Mouse (Mus musculus) stomach, adult 2 months (tissue): ENCODE measurements around the gene Git1. TPM values are rescaled to one million over a fixed set of nuclear protein-coding genes. Genes with fewer than 3 reads are reported as not detected.

Experiments
- polyA plus RNA-seq: library from polyadenylated mRNA; depleted of rRNA; stranded (reverse); fragments of >200 nt; gene quantifications from 2 replicates; pipeline ENCODE4 v1.2.3, GENCODE M21; 2012; rRNA removed

Git1 gene
- polyA plus RNA-seq: 39.0 and 39.7 TPM in 2 replicates

DNA sequence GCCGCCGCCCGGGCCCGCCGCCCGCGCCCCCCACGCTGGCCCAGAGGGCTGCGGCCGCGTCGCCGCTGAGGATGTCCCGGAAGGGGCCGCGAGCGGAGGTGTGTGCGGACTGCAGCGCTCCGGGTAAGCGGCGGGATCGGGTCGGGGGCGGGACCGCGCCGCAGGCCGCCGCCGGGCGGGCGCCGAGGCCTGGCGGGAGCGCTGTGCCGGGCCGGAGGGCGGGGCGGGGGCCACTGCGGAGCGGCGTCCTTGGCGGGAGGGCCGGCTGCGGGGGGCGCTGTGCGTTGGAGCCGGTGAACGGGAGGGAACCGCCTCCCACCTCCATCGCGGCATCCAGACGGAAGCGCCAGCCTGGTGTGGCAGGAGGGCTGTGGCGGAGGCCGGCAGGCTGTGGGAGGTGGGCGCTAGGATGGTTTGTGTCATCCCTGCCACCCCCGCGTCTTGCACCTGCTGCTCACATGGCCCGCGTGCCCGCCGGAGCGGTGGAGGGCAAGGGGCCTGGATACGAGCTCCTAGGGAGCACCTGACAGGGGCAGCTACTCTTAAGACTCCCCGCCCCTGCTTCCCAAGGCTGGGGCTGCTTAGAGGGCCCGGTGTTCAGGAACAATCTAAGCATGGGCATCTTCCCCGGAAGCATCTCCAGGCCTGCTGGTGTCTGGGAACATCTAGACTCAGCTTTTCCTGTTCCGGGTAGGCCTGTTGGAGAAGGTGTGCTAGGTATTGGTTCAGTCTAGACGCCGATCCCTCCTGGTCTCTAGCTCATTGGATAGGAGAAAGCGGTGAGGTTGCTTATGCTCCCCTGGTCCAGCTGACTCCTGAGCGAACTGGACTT lies at the start of gene Git1:
TSS of gene Git1 (plus strand) at position 51 of the 832 bp plus-strand sequence.

DNA sequence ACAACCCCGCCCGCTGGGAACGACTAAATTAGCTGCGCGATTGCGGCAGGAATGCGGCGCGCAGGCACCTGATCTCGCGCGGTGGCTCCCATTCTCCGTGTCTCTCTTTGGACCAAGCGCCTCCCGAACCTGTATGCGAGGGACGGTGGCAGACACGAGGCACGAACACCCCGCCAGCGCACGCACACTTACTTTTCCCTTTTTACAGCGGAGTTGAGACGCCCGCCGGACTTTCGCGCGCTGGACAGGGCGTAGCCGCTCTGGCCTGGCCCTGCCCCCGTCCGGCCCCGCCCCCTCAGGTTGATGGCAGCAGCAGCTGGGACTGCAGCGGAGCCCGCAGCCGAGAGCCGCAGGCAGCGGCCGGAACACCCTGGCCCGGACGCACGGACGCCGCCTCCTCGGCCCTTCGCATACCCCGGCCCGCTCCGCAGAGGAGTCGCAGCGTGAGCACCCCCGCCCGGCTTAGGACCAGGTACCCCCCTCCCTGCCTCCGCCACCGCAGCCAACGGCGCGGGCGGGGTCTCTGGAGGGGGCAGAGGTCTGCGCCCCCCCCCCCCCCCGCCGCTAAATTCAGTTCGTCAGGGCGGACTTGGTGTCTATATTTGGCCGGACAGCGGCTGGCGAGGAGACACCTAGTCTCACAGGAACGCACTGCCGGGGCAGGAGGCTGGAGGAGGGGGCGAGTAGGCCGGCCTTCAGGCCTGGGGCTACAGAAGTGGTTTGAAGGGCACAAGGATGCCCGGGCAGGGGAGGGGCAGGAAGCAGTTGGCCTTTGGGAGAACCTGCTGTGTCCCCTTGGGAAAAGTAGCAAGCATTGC lies 30.9 kb upstream of the Git1 start, which contains the start of gene Coro6:
TSS of gene Coro6 (plus strand) at position 129 of the 818 bp plus-strand sequence.

DNA sequence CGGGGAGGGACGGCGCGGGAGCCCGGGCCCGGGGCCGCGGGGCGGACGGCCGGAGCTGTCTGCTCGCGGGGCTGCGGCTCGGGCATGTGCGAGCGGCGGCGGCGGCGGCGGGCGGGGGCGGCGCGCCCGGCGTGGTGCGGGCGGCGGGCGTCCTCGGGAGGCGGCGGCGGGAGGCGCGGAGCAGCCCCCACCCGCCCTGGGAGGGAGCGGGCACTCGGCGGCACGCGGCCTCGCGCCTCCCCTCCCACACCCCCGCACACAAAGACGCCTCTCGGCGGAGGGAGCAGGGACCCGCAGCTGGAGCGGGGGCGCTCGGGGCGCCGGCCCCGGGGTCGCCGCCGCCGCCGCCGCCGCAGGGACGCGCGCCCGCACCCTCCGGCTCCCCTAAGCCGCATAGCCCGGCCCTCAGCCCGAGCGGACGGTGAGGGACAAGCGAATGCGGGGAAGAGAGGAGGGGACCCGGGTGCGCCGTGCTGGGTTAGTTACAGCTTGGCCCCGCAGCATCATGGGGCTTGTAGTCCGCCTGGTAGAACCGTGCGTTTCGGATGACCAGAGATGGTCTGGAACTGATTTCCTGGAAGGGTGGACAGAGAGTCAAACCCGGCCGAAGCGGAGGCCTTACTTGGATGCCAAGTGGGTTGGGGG lies 3.6 kb upstream of the Git1 start, which contains the start of gene Ankrd13b:
TSS of gene Ankrd13b (minus strand) at position 88 of the 645 bp plus-strand sequence.

DNA sequence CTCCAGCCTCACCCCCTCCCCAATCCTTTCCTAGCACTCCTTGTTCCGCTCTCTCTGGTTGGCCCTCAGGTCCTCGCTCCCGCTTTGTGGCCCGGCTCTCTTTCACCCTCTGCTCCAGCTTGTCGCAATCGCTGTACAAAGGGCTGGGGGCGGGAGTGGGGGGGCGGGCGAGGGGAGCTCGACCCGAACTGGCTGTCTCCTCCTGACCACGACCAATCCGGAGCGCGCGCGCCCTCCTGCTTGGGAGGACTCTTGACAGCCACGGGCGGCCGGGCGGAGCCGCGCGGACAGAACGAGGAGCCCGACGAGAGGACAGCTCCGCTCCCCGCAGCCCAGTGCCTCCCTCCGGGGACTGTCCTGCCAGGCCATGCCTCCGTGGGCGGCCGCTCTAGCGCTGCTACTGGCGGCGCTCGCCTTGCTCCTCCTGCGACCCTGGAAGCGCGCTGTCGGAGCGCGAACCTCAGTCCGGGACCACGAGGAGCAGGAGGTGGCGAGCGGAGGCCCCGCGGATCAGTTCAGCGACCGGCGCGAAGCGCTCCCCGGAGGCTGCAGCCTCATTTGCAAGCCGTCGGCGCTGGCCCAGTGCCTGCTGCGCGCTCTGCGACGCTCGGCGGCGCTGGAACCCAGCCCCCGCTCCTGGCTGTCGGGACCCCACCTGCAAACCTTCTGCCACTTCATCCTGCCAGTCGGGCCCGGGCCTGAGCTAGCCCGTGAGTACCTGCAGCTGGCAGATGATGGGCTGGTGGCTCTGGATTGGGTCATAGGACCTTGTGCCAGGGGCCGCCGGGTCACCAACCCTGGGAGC lies 21.7 kb downstream of the Git1 start, which contains the start of gene Abhd15:
TSS of gene Abhd15 (plus strand) at position 290 of the 805 bp plus-strand sequence.

DNA sequence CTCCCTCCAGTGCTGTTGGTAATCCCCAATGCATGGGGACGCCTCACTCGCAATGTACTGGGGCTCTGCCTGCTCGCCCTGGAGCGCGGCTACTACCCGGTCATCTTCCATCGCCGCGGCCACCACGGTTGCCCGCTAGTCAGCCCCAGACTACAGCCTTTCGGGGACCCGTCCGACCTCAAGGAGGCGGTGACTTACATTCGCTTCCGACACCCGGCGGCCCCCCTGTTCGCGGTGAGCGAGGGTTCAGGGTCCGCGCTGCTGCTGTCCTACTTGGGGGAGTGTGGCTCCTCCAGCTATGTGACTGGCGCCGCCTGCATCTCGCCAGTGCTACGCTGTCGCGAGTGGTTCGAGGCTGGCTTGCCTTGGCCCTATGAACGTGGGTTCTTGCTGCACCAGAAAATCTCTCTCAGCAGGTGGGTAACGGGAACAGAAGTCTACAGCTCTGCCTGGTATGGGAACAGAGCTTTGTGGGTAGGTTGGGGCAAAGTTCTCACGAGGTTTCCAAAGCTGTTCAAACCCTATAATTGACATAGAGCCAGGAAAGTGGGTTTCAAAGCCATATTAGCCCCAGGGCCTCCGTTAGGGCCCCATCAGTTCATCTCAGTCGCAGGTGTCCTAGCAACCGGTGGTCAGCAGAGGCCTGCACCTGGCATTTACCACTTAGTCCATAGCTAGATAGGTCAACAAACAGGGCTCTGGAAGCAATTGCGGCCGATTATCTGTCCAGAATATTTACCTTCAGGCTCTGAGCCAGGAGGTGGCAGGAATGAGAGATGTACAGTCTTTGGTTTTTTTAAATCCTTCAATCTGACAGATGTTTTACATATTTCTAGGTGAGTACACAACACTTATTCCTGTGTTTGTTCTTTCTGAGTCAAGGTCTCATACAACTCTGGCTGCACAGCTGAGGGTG lies 22.5 kb downstream of the Git1 start, which contains the start of gene Trp53i13:
TSS of gene Trp53i13 (minus strand) at position 344 of the 916 bp plus-strand sequence.

DNA sequence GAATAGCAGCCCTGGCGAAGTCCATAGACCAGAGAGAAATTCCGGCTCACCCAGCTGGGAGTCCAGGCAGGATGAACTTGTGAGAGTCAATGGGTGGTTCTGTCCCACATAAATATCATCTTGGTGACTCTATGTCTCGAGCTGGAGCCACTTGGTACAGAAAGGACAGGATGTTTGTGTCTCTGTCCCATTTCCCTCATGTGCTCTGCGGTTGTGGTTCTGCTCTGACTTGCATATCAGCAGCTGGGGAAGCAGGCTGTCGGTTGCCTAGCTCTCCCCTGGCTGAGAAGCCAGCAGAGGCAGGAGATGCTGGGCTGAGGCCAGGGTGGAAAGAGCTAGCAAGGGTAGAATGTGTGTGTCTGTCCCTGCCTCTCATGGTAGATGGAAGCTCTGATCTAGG lies 25.7 kb downstream of the Git1 start, which contains the start of gene Gm10392:
TSS of gene Gm10392 (minus strand) at position 156 of the 400 bp plus-strand sequence.

Other genes with a start within 250 kb of the Git1 start
- gene Coro6, start 31.2 kb upstream of the Git1 start, polyA plus RNA-seq: 3.1 and 5.0 TPM in 2 replicates
- gene Ankrd13b, start 3.9 kb upstream of the Git1 start, polyA plus RNA-seq: 16.4 and 19.9 TPM in 2 replicates
- gene Abhd15, start 21.6 kb downstream of the Git1 start, polyA plus RNA-seq: 0.57 and 1.5 TPM in 2 replicates
- gene Trp53i13, start 22.4 kb downstream of the Git1 start, polyA plus RNA-seq: 13.9 and 21.6 TPM in 2 replicates
- not detected in 2 replicates for gene Gm10392, start 25.6 kb downstream of the Git1 start, polyA plus RNA-seq
- gene Taok1, start 114.3 kb downstream of the Git1 start, polyA plus RNA-seq: 0.57 and 0.80 TPM in 2 replicates
- gene Nufip2, start 192.6 kb downstream of the Git1 start, polyA plus RNA-seq: 3.7 and 4.9 TPM in 2 replicates
- not detected in 2 replicates for gene Cryba1, start 231.7 kb downstream of the Git1 start, polyA plus RNA-seq